Mouse (Mus musculus) embryonic fibroblast, embryonic 13.5 days (primary cell): ENCODE data around the gene Cfap77.

Experiments
- CTCF ChIP-seq: IDR thresholded peaks from 2 replicates; pipeline ENCODE4 v1.5.1; 2011; ENCODE audit warnings: mild to moderate bottlenecking, control low read depth, low read length, moderate library complexity, borderline replicate concordance; ENCODE audit not compliant: insufficient read depth
- POLR2A ChIP-seq: IDR thresholded peaks from 2 replicates; pipeline ENCODE4 v1.6.1; 2011; ENCODE audit warnings: low read depth, mild to moderate bottlenecking, control low read depth, low read length, moderate library complexity

DNA sequence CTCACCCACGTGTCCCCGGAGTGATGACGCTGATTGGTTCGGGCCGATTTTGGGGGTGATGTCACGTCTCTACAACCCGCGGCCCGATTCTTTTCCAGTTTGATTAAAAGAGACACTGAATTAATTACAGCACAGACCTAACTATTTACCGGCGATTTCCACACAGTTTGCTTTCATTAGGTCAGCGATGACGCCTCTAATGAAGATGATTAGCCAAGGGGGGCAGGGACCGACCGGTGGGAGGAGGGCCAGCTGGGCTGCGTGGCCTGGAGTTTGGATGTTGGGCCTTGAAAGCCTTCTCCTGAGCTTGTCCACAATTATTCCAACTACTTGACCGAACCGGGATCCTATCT is 138.4 kb downstream of the Cfap77 start, which contains the start of gene Barhl1:
- no peak for TF ChIP-seq CTCF
- TF ChIP-seq POLR2A: no peak
